Mouse (Mus musculus) heart, postnatal 0 days (tissue): ENCODE results near the gene Zscan12.

ENCODE experiments used
- CTCF ChIP-seq: IDR thresholded peaks from 2 replicates; pipeline ENCODE4 v1.5.1; 2016; ENCODE audit warnings: antibody characterized with exemption, control low read depth, low read depth
- EP300 ChIP-seq: IDR thresholded peaks from 2 replicates; pipeline ENCODE4 v1.6.1; 2016; ENCODE audit warnings: antibody characterized with exemption, low read depth

- TF ChIP-seq EP300 (no peak), CTCF (no peak)
Measured at GRCm38 (mm10) chr13:21397486-21397885, 34.9 kb downstream of the Zscan12 start.
